Mouse (Mus musculus): ENCODE data around the gene Rfx1. TPM values are rescaled to one million over a fixed set of nuclear protein-coding genes. Genes with fewer than 3 reads are reported as not detected.

Gene Rfx1
- polyA plus RNA-seq, 1 experiment from 2014 or later, result 9.7 TPM

GRCm38 (mm10) chr8:84104221-84104620 is 37.6 kb downstream of the Rfx1 start:
- Histone ChIP-seq H3K36me3 (replicated peaks) (peaks cover 38% of the 10 kb centered on the region), H3K27ac (replicated peaks) (peak overlapping the region; percentile 100), H3K4me1 (peaks cover 38% of the 10 kb centered on the region), H3K4me3 (peak overlapping the region; percentile 86), H3K27me3 (replicated peaks; ENCODE audit: low read depth, poor library complexity, severe bottlenecking) (no peaks in the 10 kb centered on the region), H3K9me3 (no peaks in the 10 kb centered on the region)
- 1% methylated on average over 28 of the region's 29 CpGs for WGBS
- DNase-seq (ENCODE audit: low spot score), result peak; percentile 92

DNA sequence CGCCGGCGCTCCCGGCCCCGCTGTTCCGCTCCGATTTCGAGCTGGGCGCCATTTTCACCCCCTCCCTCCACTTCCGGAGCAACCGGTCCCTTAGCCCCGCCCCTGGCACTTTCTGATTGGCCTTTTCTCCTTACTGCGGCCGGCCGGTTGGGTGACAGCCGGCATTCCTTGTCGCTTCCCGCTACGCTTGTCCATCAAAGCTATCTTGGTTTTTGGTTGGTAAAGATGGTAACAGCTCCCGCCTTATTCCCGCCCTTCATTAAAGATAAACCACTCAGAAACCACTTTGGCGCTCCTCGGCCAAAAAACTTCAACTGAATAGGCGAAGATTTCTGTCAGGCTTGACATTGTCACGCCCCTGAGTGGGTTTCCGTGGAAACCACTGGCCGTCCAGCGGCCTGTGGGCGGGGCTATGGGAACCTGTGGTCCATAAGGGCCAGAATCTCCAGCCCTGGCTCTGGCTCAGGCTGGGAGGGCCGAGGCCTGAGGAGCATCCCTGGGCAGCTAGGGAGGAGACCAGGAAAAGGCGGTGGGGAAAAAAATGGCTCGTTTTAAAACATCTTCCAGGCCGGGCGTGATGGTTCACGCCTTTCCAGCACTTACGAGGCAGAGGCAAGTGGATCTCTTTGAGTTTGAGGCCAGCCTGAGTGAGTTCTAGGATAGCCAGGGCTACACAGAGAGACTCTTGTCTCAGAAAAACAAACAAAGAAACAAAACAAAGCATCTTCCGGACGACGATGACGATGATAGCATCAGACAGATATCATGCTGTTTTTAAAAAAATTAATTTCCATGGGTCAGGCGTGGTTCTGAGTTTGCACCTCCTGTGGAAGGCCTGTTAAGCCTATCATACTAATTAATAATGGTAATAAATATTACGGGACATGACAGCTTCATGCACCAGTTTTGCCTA is 38.3 kb downstream of the Rfx1 start, which contains the start of gene Dcaf15:
TSS of gene Dcaf15 (minus strand) at position 72 of the 913 bp plus-strand sequence.
- Histone ChIP-seq H3K27me3 (replicated peaks; ENCODE audit: low read depth, poor library complexity, severe bottlenecking) (no peaks in the 10 kb centered on the region), H3K36me3 (replicated peaks) (peaks cover 31% of the 10 kb centered on the region), H3K4me3 (peak within 1 kb of the TSS; percentile 86), H3K9me3 (no peaks in the 10 kb centered on the region), H3K27ac (replicated peaks) (peak within 1 kb of the TSS; percentile 100), H3K4me1 (peaks cover 38% of the 10 kb centered on the region)
- 7% methylated on average over 42 of the region's 42 CpGs for WGBS
- peak; percentile 98 for DNase-seq (ENCODE audit: low spot score)

GRCm38 (mm10) chr8:84105676-84106075 is 39.0 kb downstream of the Rfx1 start:
- Histone ChIP-seq H3K27ac (replicated peaks) (peak overlapping the region; percentile 100; the same call in 1 of the 2 replicates), H3K9me3 (no peaks in the 10 kb centered on the region), H3K36me3 (replicated peaks) (peaks cover 24% of the 10 kb centered on the region), H3K4me3 (peak overlapping the region; percentile 86; the same call in 1 of the 2 replicates), H3K27me3 (replicated peaks; ENCODE audit: low read depth, poor library complexity, severe bottlenecking) (no peaks in the 10 kb centered on the region), H3K4me1 (peaks cover 38% of the 10 kb centered on the region)
- 88% methylated on average over 2 of the region's 2 CpGs for WGBS
- no peak for DNase-seq (ENCODE audit: low spot score)

DNA sequence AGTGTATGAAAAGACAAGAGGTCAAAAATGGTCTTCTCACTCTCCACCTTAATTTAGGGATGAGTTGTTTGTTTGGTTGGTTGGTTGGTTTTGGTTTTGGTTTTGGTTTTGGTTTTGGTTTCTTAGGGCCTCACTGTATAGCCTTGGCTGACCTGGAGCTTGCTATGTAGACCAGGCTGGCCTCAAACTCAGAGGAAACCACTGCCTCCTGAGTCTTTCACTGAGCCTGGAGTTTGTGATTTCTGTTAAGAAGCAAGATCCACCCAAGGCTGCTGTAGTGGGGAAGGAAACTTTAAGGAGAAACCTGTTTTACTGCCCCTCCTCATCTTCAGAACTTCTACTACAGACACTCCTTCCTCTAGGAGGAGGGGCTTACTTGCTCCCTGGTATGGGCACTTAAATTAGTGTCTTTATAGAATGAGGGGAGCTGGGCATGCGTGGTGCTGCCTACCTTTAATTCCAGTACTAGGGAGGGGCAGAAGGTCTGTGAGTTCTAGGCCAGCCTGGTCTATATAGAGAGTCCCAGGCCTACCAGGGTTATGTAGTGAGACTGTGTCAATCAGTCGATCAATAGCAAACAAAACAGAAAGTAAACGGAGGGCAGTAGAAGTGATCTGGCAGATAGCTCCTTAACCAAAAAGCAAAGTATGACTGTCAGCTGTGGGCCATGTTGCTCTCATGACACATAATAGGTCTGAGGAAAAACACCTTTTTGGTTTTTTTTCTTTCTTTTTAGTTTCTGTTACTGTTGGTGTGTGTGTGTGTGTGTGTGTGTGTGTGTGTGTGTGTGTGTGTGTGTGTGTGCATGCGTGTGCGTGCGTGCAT is 39.8 kb downstream of the Rfx1 start:
- no peaks in the 10 kb centered on the region for H3K27me3 ChIP-seq (replicated peaks; ENCODE audit: low read depth, poor library complexity, severe bottlenecking)
- no peak overlapping the region for H3K27ac ChIP-seq (replicated peaks)
- H3K36me3 ChIP-seq (replicated peaks), result peaks cover 16% of the 10 kb centered on the region
- H3K9me3 ChIP-seq, result no peaks in the 10 kb centered on the region
- no peak overlapping the region for H3K4me3 ChIP-seq
- no peak for DNase-seq (ENCODE audit: low spot score)
- peaks cover 38% of the 10 kb centered on the region for H3K4me1 ChIP-seq
- 89% methylated on average over 6 of the region's 6 CpGs for WGBS

DNA sequence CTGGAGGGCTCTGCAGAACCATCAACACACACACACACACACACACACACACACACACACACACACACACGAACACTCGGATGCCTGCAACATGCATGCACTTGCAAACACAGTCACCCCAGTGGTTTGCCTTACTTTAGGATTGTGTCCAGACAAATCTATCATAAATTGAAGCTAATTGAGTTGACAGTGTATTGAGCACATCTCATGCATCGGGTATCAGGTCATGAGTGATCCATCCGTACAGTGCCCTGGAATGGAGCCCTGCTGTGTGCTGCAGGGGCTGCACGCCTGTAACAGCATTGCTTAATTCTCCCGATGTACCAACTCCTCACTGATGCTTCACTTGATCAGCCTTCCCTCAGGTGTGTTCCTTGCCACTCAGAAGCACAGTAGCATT is 49.0 kb downstream of the Rfx1 start:
- no peak for DNase-seq (ENCODE audit: low spot score)
- H3K4me3 ChIP-seq, result no peak overlapping the region
- H3K27me3 ChIP-seq (replicated peaks; ENCODE audit: low read depth, poor library complexity, severe bottlenecking), result no peaks in the 10 kb centered on the region
- 0 out of 2 replicates have a peak, but pooled peaks cover 3% of the 10 kb centered on the region for H3K9me3 ChIP-seq
- no peaks in the 10 kb centered on the region for H3K4me1 ChIP-seq
- H3K27ac ChIP-seq (replicated peaks), result no peak overlapping the region
- no peaks in the 10 kb centered on the region for H3K36me3 ChIP-seq (replicated peaks)
- 91% methylated on average over 6 of the region's 6 CpGs for WGBS

- Histone ChIP-seq H3K4me3 (no peak overlapping the region), H3K27ac (replicated peaks) (no peak overlapping the region), H3K9me3 (0 out of 2 replicates have a peak, but pooled peaks cover 3% of the 10 kb centered on the region), H3K4me1 (peaks cover 15% of the 10 kb centered on the region), H3K27me3 (replicated peaks; ENCODE audit: low read depth, poor library complexity, severe bottlenecking) (no peaks in the 10 kb centered on the region), H3K36me3 (replicated peaks) (no peaks in the 10 kb centered on the region)
- 87% methylated on average over 3 of the region's 3 CpGs for WGBS
- no peak for DNase-seq (ENCODE audit: low spot score)
Measured at GRCm38 (mm10) chr8:84122151-84122550, 55.5 kb downstream of the Rfx1 start.

GRCm38 (mm10) chr8:84125656-84126055 is 59.0 kb downstream of the Rfx1 start, which contains the start of gene Podnl1:
Gene Podnl1 (plus strand): TSS chr8:84125989.
- Histone ChIP-seq H3K4me1 (peaks cover 28% of the 10 kb centered on the region), H3K27me3 (replicated peaks; ENCODE audit: low read depth, poor library complexity, severe bottlenecking) (peaks cover 8% of the 10 kb centered on the region), H3K4me3 (no peak within 1 kb of the TSS), H3K27ac (replicated peaks) (peak within 1 kb of the TSS; percentile 51; the same call in 1 of the 2 replicates), H3K9me3 (no peaks in the 10 kb centered on the region), H3K36me3 (replicated peaks) (0 out of 2 replicates have a peak, but pooled peaks cover 1% of the 10 kb centered on the region)
- DNase-seq (ENCODE audit: low spot score), result no peak
- 72% methylated on average over 9 of the region's 9 CpGs for WGBS

GRCm38 (mm10) chr8:84126742-84127141 is 60.1 kb downstream of the Rfx1 start:
- H3K4me3 ChIP-seq, result no peak overlapping the region
- no peak for DNase-seq (ENCODE audit: low spot score)
- H3K27ac ChIP-seq (replicated peaks), result no peak overlapping the region; the same call in 1 of the 2 replicates
- WGBS, result 80% methylated on average over 2 of the region's 2 CpGs
- H3K27me3 ChIP-seq (replicated peaks; ENCODE audit: low read depth, poor library complexity, severe bottlenecking), result peaks cover 19% of the 10 kb centered on the region
- peaks cover 32% of the 10 kb centered on the region for H3K4me1 ChIP-seq
- peaks cover 12% of the 10 kb centered on the region for H3K36me3 ChIP-seq (replicated peaks)
- H3K9me3 ChIP-seq, result no peaks in the 10 kb centered on the region

- WGBS, result 69% methylated on average over 17 of the region's 17 CpGs
- no peak for DNase-seq (ENCODE audit: low spot score)
- peaks cover 32% of the 10 kb centered on the region for H3K4me1 ChIP-seq
Measured at GRCm38 (mm10) chr8:84127202-84127901, 60.7 kb downstream of the Rfx1 start.

DNA sequence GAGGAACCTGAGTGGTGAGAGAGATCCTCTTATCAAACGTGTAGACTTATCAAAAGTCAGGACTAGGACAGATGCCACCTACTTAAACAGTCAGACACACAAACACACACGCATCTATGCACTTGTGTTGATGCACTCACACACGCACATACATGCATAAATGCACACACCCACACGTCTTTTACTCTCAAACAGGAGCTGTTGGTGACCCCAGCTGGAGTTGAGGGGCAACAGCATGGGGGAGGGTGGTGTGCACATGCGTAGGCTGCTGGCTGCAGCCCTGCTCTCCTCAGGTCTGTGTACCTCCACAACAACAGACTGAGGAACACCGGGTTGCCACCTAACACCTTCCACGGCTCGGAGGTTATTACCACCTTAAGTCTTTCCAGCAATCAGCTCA is 61.6 kb downstream of the Rfx1 start:
- Histone ChIP-seq H3K27me3 (replicated peaks; ENCODE audit: low read depth, poor library complexity, severe bottlenecking) (peaks cover 19% of the 10 kb centered on the region), H3K4me3 (no peak overlapping the region), H3K27ac (replicated peaks) (no peak overlapping the region), H3K4me1 (peaks cover 32% of the 10 kb centered on the region), H3K36me3 (replicated peaks) (peaks cover 27% of the 10 kb centered on the region), H3K9me3 (no peaks in the 10 kb centered on the region)
- no peak for DNase-seq (ENCODE audit: low spot score)
- WGBS, result 67% methylated on average over 8 of the region's 8 CpGs

More at GRCm38 (mm10) chr8:84127202-84127901, 60.7 kb downstream of the Rfx1 start:
- Histone ChIP-seq H3K9me3 (no peaks in the 10 kb centered on the region), H3K27me3 (replicated peaks; ENCODE audit: low read depth, poor library complexity, severe bottlenecking) (peaks cover 19% of the 10 kb centered on the region), H3K36me3 (replicated peaks) (peaks cover 18% of the 10 kb centered on the region), H3K27ac (replicated peaks) (peak overlapping the region; percentile 63), H3K4me3 (no peak overlapping the region)

- H3K27ac ChIP-seq (replicated peaks), result no peak overlapping the region; the same call in 1 of the 2 replicates
Measured at GRCm38 (mm10) chr8:84130806-84131205, 64.2 kb downstream of the Rfx1 start.

DNA sequence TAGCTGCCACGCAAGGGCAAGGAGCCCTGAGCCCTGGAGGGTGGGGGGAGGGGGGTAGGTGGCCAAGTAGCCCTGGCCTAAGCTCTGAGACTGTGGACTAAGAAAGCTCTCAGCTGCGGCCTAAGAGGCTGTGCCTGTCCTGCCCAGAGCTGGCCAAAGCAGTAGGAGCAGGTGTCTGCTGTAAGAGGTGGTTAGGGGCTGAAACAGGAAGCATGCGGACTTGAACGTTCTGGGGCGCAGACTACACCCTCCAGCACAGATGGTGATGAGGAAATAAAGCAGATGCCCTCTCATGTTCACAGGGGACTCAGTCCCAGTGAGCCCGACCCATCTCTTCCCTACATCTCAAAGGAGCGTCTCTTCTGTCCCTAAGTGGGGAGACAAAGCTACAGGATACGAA is 65.6 kb downstream of the Rfx1 start:
- WGBS, result 90% methylated on average over 8 of the region's 8 CpGs
- Histone ChIP-seq H3K9me3 (no peaks in the 10 kb centered on the region), H3K36me3 (replicated peaks) (peaks cover 67% of the 10 kb centered on the region), H3K4me3 (no peak overlapping the region), H3K4me1 (peaks cover 17% of the 10 kb centered on the region), H3K27ac (replicated peaks) (0 out of 2 replicates have a peak overlapping the region, but pooled peaks have one; percentile 4), H3K27me3 (replicated peaks; ENCODE audit: low read depth, poor library complexity, severe bottlenecking) (peaks cover 19% of the 10 kb centered on the region)
- no peak for DNase-seq (ENCODE audit: low spot score)

More at GRCm38 (mm10) chr8:84130806-84131205, 64.2 kb downstream of the Rfx1 start:
- peaks cover 19% of the 10 kb centered on the region for H3K27me3 ChIP-seq (replicated peaks; ENCODE audit: low read depth, poor library complexity, severe bottlenecking)
- 44% methylated on average over 30 of the region's 30 CpGs for WGBS
- no peaks in the 10 kb centered on the region for H3K9me3 ChIP-seq
- H3K4me3 ChIP-seq, result no peak overlapping the region
- peaks cover 29% of the 10 kb centered on the region for H3K4me1 ChIP-seq
- DNase-seq (ENCODE audit: low spot score), result peak; percentile 41
- H3K36me3 ChIP-seq (replicated peaks), result peaks cover 53% of the 10 kb centered on the region
